Comparison of ENCODE assay signal across 8 mouse cellular contexts in the genomic region with DNA sequence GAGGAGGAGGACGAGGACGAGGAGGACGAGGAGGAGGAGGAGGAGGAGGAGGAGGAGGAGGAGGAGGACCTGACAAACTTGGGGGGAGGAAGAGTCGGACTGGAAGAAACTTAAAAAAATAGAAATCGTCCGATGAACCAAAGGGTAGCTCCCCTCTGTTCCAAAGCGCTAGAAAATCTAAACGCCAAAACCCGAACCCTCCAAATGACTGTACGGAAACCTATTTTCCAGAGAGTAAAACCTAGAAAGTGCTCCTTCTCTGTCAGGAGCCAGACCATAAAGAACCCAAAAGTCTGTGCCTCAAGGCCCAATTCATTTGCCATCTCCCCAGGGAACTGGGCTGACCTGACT. TPM values are rescaled to one million over a fixed set of nuclear protein-coding genes. Genes with fewer than 3 reads are reported as not detected.
DNase-seq lines count a peak whose midpoint lies in the region; ATAC-seq and TF ChIP-seq lines count a peak whose summit lies in the region.

No protein-coding gene starts in this region.

- H3K27ac ChIP-seq in heart, adult 2 months, result peak overlapping the region; percentile 98
- H3K27ac ChIP-seq in thymus, adult 2 months (ENCODE audit: control insufficient read depth, insufficient read depth, low read length), result peak overlapping the region; percentile 86
- H3K27ac ChIP-seq in liver, embryonic 13.5 days, result peak overlapping the region; percentile 92

- peak overlapping the region; percentile 78 for H3K4me2 ChIP-seq in liver, embryonic 13.5 days

- WGBS in heart, adult 2 months, result 34% methylated on average over 7 of the region's 10 CpGs
- WGBS in thymus, adult 2 months, result 61% methylated on average over 7 of the region's 10 CpGs
- WGBS in liver, embryonic 13.5 days (ENCODE audit: insufficient replicate concordance), result 49% methylated on average over 7 of the region's 10 CpGs

- ATAC-seq in liver, embryonic 13.5 days (ENCODE audit: low read depth), result no peak

- H3K9me3 ChIP-seq in liver, embryonic 13.5 days (replicated peaks), result no peaks in the 10 kb centered on the region

- no peaks in the 10 kb centered on the region for H3K27me3 ChIP-seq in heart, adult 2 months (ENCODE audit: control insufficient read depth, insufficient read depth, low read length)
- no peaks in the 10 kb centered on the region for H3K27me3 ChIP-seq in thymus, adult 2 months (ENCODE audit: control insufficient read depth, insufficient read depth, low read length)
- H3K27me3 ChIP-seq in liver, embryonic 13.5 days, result no peaks in the 10 kb centered on the region

- no peaks in the 10 kb centered on the region for H3K79me2 ChIP-seq in heart, adult 2 months (replicated peaks; ENCODE audit: control insufficient read depth, insufficient read depth, low read length)

- H3K9ac ChIP-seq in heart, adult 2 months (ENCODE audit: low read depth, low read length), result peak overlapping the region; percentile 88
- H3K9ac ChIP-seq in liver, embryonic 13.5 days, result peak overlapping the region; percentile 81

- no peak for TF ChIP-seq EP300 in heart, adult 2 months (IDR thresholded peaks at IDR 0.05; ENCODE audit: insufficient read depth, low read depth, low read length)

- no peaks in the 10 kb centered on the region for H3K36me3 ChIP-seq in heart, adult 2 months (ENCODE audit: control insufficient read depth, insufficient read depth, low read length)
- H3K36me3 ChIP-seq in thymus, adult 2 months (ENCODE audit: control insufficient read depth, insufficient read depth, low read length), result no peaks in the 10 kb centered on the region
- H3K36me3 ChIP-seq in liver, embryonic 13.5 days, result no peaks in the 10 kb centered on the region

- intact Hi-C loops in heart, adult 2 months (cut with DNase I), result loop anchor here (2.0 kb wide), 1 partner anchor 74 kb away; no protein-coding TSS in a partner anchor

- no peak for TF ChIP-seq POLR2A in heart, adult 2 months (IDR thresholded peaks at IDR 0.05; ENCODE audit: insufficient read depth, low read depth, low read length)
- TF ChIP-seq POLR2A in thymus, adult 2 months (IDR thresholded peaks at IDR 0.05; ENCODE audit: control insufficient read depth, extremely low read depth, insufficient read depth, low read length, poor library complexity), result no peak

- H3K4me1 ChIP-seq in heart, adult 2 months (ENCODE audit: control insufficient read depth, insufficient read depth, low read length), result peaks cover 1% of the 10 kb centered on the region; the same call in 1 of the 2 replicates
- peaks cover 28% of the 10 kb centered on the region for H3K4me1 ChIP-seq in thymus, adult 2 months (replicated peaks; ENCODE audit: control insufficient read depth, insufficient read depth, low read length)
- peaks cover 76% of the 10 kb centered on the region for H3K4me1 ChIP-seq in liver, embryonic 13.5 days (replicated peaks)

- peak overlapping the region; percentile 63 for H3K4me3 ChIP-seq in heart, adult 2 months
- peak overlapping the region; percentile 76 for H3K4me3 ChIP-seq in thymus, adult 2 months (ENCODE audit: control insufficient read depth, insufficient read depth, low read length)
- peak overlapping the region; percentile 69 for H3K4me3 ChIP-seq in liver, embryonic 13.5 days (replicated peaks)

- TF ChIP-seq CTCF in heart, adult 2 months (IDR thresholded peaks at IDR 0.05), result no peak
- no peak for TF ChIP-seq CTCF in thymus, adult 2 months (IDR thresholded peaks at IDR 0.05; ENCODE audit: borderline replicate concordance, control insufficient read depth, extremely low read depth, insufficient read depth, low read length, poor library complexity)

- no peak for DNase-seq in heart, adult 2 months
- no peak for DNase-seq in heart, adult 11 months
- DNase-seq in thymus, adult 2 months, result no peak
- no peak for DNase-seq in thymus, adult 18-20 months
- no peak for DNase-seq in liver, embryonic 13.5 days
- no peak for DNase-seq in adrenal gland, postnatal 36 days
- no peak for DNase-seq in right cerebral cortex, postnatal 4 days
- no peak for DNase-seq in cerebellum, postnatal 36 days

RNA-seq across cellular contexts. Expression of gene Ctdsp1, which starts 5.0 kb away (rescaled TPM):
- total RNA-seq in heart, adult 2 months (2021), result 100 to 1,000 TPM; 122 to 137 TPM
- 122 and 127 TPM in 2 replicates for polyA plus RNA-seq in heart, adult 2 months (2012; rRNA removed)
- polyA plus RNA-seq in thymus, adult 2 months (2012; rRNA removed), result 201 and 203 TPM in 2 replicates
- 33.1 and 35.6 TPM in 2 replicates for polyA plus RNA-seq in liver, embryonic 13.5 days (2015; fragmentation: Nextera tagmentation; extraction: Ambion mirVana)
- 100 to 1,000 TPM; 128 to 176 TPM for total RNA-seq in adrenal gland, postnatal 36 days (2021)

RNA-seq across cellular contexts. Expression of gene Slc11a1, which starts 11.3 kb away (rescaled TPM):
- total RNA-seq in heart, adult 2 months (2021), result 1 to 10 TPM; 5.2 to 5.8 TPM
- 12.3 and 13.0 TPM in 2 replicates for polyA plus RNA-seq in heart, adult 2 months (2012; rRNA removed)
- 46.3 and 48.7 TPM in 2 replicates for polyA plus RNA-seq in thymus, adult 2 months (2012; rRNA removed)
- polyA plus RNA-seq in liver, embryonic 13.5 days (2015; fragmentation: Nextera tagmentation; extraction: Ambion mirVana), result 9.6 and 10.0 TPM in 2 replicates
- 10 to 100 TPM in 1 of 2 experiments, 1 to 10 TPM in 1; 7.9 to 13.1 TPM for total RNA-seq in adrenal gland, postnatal 36 days (2021)

RNA-seq across cellular contexts. Expression of gene Vil1, which starts 22.8 kb away (rescaled TPM):
- under 1 TPM; 0.80 to 0.97 TPM for total RNA-seq in heart, adult 2 months (2021)
- polyA plus RNA-seq in heart, adult 2 months (2012; rRNA removed), result 0.27 and 0.29 TPM in 2 replicates
- polyA plus RNA-seq in thymus, adult 2 months (2012; rRNA removed), result 0.74 and 1.0 TPM in 2 replicates
- polyA plus RNA-seq in liver, embryonic 13.5 days (2015; fragmentation: Nextera tagmentation; extraction: Ambion mirVana), result 0.62 and 0.90 TPM in 2 replicates
- 1 to 10 TPM; 1.3 to 1.5 TPM for total RNA-seq in adrenal gland, postnatal 36 days (2021)

RNA-seq across cellular contexts. Expression of gene Catip, which starts 24.4 kb away (rescaled TPM):
- under 1 TPM; 0.29 to 0.34 TPM for total RNA-seq in heart, adult 2 months (2021)
- polyA plus RNA-seq in heart, adult 2 months (2012; rRNA removed), result 1.1 and 2.3 TPM in 2 replicates
- 0.13 and 0.27 TPM in 2 replicates for polyA plus RNA-seq in thymus, adult 2 months (2012; rRNA removed)
- 0.08 and 0.13 TPM in 2 replicates for polyA plus RNA-seq in liver, embryonic 13.5 days (2015; fragmentation: Nextera tagmentation; extraction: Ambion mirVana)
- under 1 TPM; 0.23 to 0.26 TPM for total RNA-seq in adrenal gland, postnatal 36 days (2021)
